Mouse (Mus musculus): ENCODE data around the gene Nfkbie. TPM values are rescaled to one million over a fixed set of nuclear protein-coding genes. Genes with fewer than 3 reads are reported as not detected.
A peak's percentile ranks its signal among the peaks of the same experiment; 100 is the strongest.

Gene Nfkbie
- polyA plus RNA-seq, 1 experiment from 2014 or later = 1.6 TPM

GRCm38 (mm10) chr17:45578242-45578641, 22.7 kb downstream of the Nfkbie start:
- no peak overlapping the region for H3K4me3 ChIP-seq (ENCODE audit: low read depth, low read length)
- TF ChIP-seq EP300 (optimal IDR thresholded peaks at IDR 0.05) = no peak
- no peak for TF ChIP-seq CTCF (IDR thresholded peaks at IDR 0.05; ENCODE audit: low read depth)
- no peak overlapping the region for H3K4me2 ChIP-seq (replicated peaks; ENCODE audit: low read depth)
- no peaks in the 10 kb centered on the region for H3K27me3 ChIP-seq (ENCODE audit: control insufficient read depth, insufficient read depth, low read length)
- no peaks in the 10 kb centered on the region for H3K9me3 ChIP-seq (ENCODE audit: control insufficient read depth, low read length)
- H3K4me1 ChIP-seq (replicated peaks; ENCODE audit: control insufficient read depth, insufficient read depth) = no peaks in the 10 kb centered on the region
- H3K27ac ChIP-seq (replicated peaks) = peak overlapping the region; percentile 80
- 38% methylated on average over 5 of the region's 5 CpGs for WGBS
- ATAC-seq (ENCODE audit: low FRiP score, low TSS enrichment) = no peak
- no peak for DNase-seq (ENCODE audit: low spot score)
- H3K36me3 ChIP-seq (ENCODE audit: control insufficient read depth, insufficient read depth, low read length) = no peaks in the 10 kb centered on the region
- H3K9ac ChIP-seq (ENCODE audit: low read length) = no peak overlapping the region

DNA sequence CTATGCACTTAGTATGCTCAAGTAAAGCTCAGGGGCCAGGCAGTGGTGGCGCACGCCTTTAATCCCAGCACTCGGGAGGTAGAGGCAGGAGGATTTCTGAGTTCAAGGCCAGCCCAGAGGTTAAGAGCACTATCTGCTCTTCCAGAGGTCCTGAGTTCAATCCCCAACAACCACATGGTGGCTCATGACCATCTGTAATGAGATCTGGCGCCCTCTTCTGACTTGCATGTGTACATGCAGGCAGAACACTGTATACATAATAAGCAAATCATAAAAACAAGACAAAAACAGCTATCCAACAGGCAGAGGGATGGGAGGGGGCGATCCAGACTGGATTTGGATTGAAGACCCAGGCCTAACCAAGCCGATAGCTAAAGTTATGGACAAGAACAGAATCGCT, 23.3 kb downstream of the Nfkbie start:
- Histone ChIP-seq H3K36me3 (ENCODE audit: control insufficient read depth, insufficient read depth, low read length) (no peaks in the 10 kb centered on the region), H3K27me3 (ENCODE audit: control insufficient read depth, insufficient read depth, low read length) (no peaks in the 10 kb centered on the region), H3K4me3 (ENCODE audit: low read depth, low read length) (no peak overlapping the region), H3K9me3 (ENCODE audit: control insufficient read depth, low read length) (no peaks in the 10 kb centered on the region), H3K4me1 (replicated peaks; ENCODE audit: control insufficient read depth, insufficient read depth) (no peaks in the 10 kb centered on the region), H3K27ac (replicated peaks) (peak overlapping the region; percentile 80), H3K9ac (ENCODE audit: low read length) (no peak overlapping the region), H3K4me2 (replicated peaks; ENCODE audit: low read depth) (no peak overlapping the region)
- 66% methylated on average over 7 of the region's 7 CpGs for WGBS
- TF ChIP-seq EP300 (optimal IDR thresholded peaks at IDR 0.05) (no peak), CTCF (IDR thresholded peaks at IDR 0.05; ENCODE audit: low read depth) (peak; percentile 77)
- ATAC-seq (ENCODE audit: low FRiP score, low TSS enrichment) (no peak), DNase-seq (ENCODE audit: low spot score) (no peak)

DNA sequence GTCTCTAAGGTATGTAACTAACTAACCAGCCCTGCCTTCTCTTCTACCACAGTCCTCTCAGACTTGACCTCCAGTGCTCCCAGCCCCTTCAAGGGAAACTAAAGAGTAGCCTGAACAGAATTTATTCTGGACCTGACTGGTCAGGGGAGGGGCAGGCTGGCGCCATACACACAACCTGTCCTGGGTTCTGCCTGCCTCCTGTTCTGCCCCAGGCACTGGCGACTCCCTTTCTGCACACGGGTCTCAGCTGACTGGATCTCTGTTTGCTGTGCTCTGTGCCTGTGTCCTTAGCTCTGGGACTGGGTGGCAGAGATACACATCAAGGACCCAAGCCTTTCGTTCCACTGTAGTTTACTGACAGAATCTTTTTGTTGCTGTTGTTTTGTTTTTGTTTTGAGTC, 24.1 kb downstream of the Nfkbie start:
- no peak for TF ChIP-seq CTCF (IDR thresholded peaks at IDR 0.05; ENCODE audit: low read depth)
- no peak for TF ChIP-seq EP300 (optimal IDR thresholded peaks at IDR 0.05)
- no peaks in the 10 kb centered on the region for H3K27me3 ChIP-seq (ENCODE audit: control insufficient read depth, insufficient read depth, low read length)
- no peak overlapping the region for H3K9ac ChIP-seq (ENCODE audit: low read length)
- no peak overlapping the region for H3K4me3 ChIP-seq (ENCODE audit: low read depth, low read length)
- peak overlapping the region; percentile 36; the same call in 1 of the 2 replicates for H3K27ac ChIP-seq (replicated peaks)
- 59% methylated on average over 4 of the region's 4 CpGs for WGBS
- H3K4me2 ChIP-seq (replicated peaks; ENCODE audit: low read depth) = no peak overlapping the region
- ATAC-seq (ENCODE audit: low FRiP score, low TSS enrichment) (peak; percentile 31; the same call in 1 of the 2 replicates), DNase-seq (ENCODE audit: low spot score) (no peak)
- no peaks in the 10 kb centered on the region for H3K9me3 ChIP-seq (ENCODE audit: control insufficient read depth, low read length)
- H3K36me3 ChIP-seq (ENCODE audit: control insufficient read depth, insufficient read depth, low read length) = no peaks in the 10 kb centered on the region
- 0 out of 2 replicates have a peak, but pooled peaks cover 3% of the 10 kb centered on the region for H3K4me1 ChIP-seq (replicated peaks; ENCODE audit: control insufficient read depth, insufficient read depth)

- peak overlapping the region; percentile 25; the same call in 1 of the 2 replicates for H3K4me2 ChIP-seq (replicated peaks; ENCODE audit: low read depth)
- no peaks in the 10 kb centered on the region for H3K9me3 ChIP-seq (ENCODE audit: control insufficient read depth, low read length)
- H3K4me1 ChIP-seq (replicated peaks; ENCODE audit: control insufficient read depth, insufficient read depth) = 0 out of 2 replicates have a peak, but pooled peaks cover 5% of the 10 kb centered on the region
- WGBS = 16% methylated on average over 12 of the region's 12 CpGs
- TF ChIP-seq EP300 (optimal IDR thresholded peaks at IDR 0.05) (peak; percentile 46), CTCF (IDR thresholded peaks at IDR 0.05; ENCODE audit: low read depth) (no peak)
- peak overlapping the region; percentile 71 for H3K27ac ChIP-seq (replicated peaks)
- DNase-seq (ENCODE audit: low spot score) (peak; percentile 68), ATAC-seq (ENCODE audit: low FRiP score, low TSS enrichment) (peak; percentile 72)
- H3K36me3 ChIP-seq (ENCODE audit: control insufficient read depth, insufficient read depth, low read length) = no peaks in the 10 kb centered on the region
- H3K4me3 ChIP-seq (ENCODE audit: low read depth, low read length) = no peak overlapping the region
- H3K27me3 ChIP-seq (ENCODE audit: control insufficient read depth, insufficient read depth, low read length) = no peaks in the 10 kb centered on the region
- H3K9ac ChIP-seq (ENCODE audit: low read length) = peak overlapping the region; percentile 31; the same call in 1 of the 2 replicates
Measured at GRCm38 (mm10) chr17:45580958-45581477, 25.5 kb downstream of the Nfkbie start.

DNA sequence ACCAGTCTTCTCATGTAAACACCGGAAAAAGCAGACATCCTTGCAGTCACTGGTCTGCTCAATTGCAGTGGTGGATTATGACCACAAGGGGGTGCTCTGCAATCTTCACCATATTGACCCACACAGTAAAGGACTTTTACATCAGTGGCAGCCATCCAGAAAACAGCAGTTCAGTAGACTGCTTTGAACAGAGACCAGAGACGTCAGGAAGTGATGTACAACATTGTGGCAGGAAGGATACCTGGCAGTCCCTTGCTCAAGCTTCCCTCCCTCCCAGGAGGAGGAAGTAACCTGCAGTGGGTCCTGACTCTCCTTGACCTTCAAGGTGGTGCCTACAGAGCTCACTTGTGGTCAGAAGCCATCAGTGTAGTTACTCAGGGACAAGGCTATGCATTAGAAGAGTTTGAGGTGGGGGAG, 26.1 kb downstream of the Nfkbie start:
- WGBS = 5% methylated on average over 2 of the region's 2 CpGs
- Histone ChIP-seq H3K27ac (replicated peaks) (peak overlapping the region; percentile 71; the same call in 1 of the 2 replicates), H3K9ac (ENCODE audit: low read length) (no peak overlapping the region), H3K36me3 (ENCODE audit: control insufficient read depth, insufficient read depth, low read length) (no peaks in the 10 kb centered on the region), H3K4me1 (replicated peaks; ENCODE audit: control insufficient read depth, insufficient read depth) (0 out of 2 replicates have a peak, but pooled peaks cover 5% of the 10 kb centered on the region), H3K4me3 (ENCODE audit: low read depth, low read length) (no peak overlapping the region), H3K4me2 (replicated peaks; ENCODE audit: low read depth) (0 out of 2 replicates have a peak overlapping the region, but pooled peaks have one; percentile 25), H3K27me3 (ENCODE audit: control insufficient read depth, insufficient read depth, low read length) (no peaks in the 10 kb centered on the region), H3K9me3 (ENCODE audit: control insufficient read depth, low read length) (no peaks in the 10 kb centered on the region)
- TF ChIP-seq CTCF (IDR thresholded peaks at IDR 0.05; ENCODE audit: low read depth) (peak; percentile 97), EP300 (optimal IDR thresholded peaks at IDR 0.05) (no peak)
- DNase-seq (ENCODE audit: low spot score) = peak; percentile 81
- ATAC-seq (ENCODE audit: low FRiP score, low TSS enrichment) = peak; percentile 37

DNA sequence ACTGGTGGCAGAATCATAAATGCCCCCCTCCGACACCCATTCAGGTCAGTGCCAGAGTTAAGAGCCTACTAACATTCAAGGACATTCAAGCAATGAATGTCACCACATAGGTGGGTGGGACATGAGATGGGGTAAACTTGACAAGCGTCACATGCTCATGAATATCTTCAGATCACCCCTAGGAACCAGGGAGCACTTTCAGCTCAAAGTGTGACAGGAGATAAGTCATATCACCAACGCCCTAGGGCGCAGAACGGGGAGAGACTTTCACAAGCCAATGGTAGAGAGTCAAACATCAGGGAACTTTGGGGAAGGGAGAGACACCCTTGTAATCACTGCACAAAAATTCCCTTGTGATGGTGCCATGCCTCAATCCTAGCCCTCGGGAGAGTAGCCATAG, 26.7 kb downstream of the Nfkbie start:
- Histone ChIP-seq H3K4me1 (replicated peaks; ENCODE audit: control insufficient read depth, insufficient read depth) (0 out of 2 replicates have a peak, but pooled peaks cover 5% of the 10 kb centered on the region), H3K9ac (ENCODE audit: low read length) (no peak overlapping the region), H3K4me3 (ENCODE audit: low read depth, low read length) (no peak overlapping the region), H3K36me3 (ENCODE audit: control insufficient read depth, insufficient read depth, low read length) (no peaks in the 10 kb centered on the region), H3K9me3 (ENCODE audit: control insufficient read depth, low read length) (no peaks in the 10 kb centered on the region), H3K27me3 (ENCODE audit: control insufficient read depth, insufficient read depth, low read length) (no peaks in the 10 kb centered on the region), H3K27ac (replicated peaks) (no peak overlapping the region), H3K4me2 (replicated peaks; ENCODE audit: low read depth) (no peak overlapping the region)
- TF ChIP-seq CTCF (IDR thresholded peaks at IDR 0.05; ENCODE audit: low read depth) = no peak
- TF ChIP-seq EP300 (optimal IDR thresholded peaks at IDR 0.05) = no peak
- DNase-seq (ENCODE audit: low spot score) (no peak), ATAC-seq (ENCODE audit: low FRiP score, low TSS enrichment) (no peak)
- WGBS = 81% methylated on average over 6 of the region's 6 CpGs
